Mouse (Mus musculus) ES-E14 (cell line): Measurements from ENCODE around the gene Krt80.

Source experiments
- CHD2 ChIP-seq: IDR thresholded peaks from 2 replicates; pipeline ENCODE4 v1.6.1; 2014; ENCODE audit warnings: mild to moderate bottlenecking, low read depth, low read length, inconsistent platforms
- HCFC1 ChIP-seq: IDR thresholded peaks from 2 replicates; pipeline ENCODE4 v1.6.1; 2012; ENCODE audit warnings: low read length, inconsistent platforms, borderline replicate concordance; ENCODE audit not compliant: insufficient read depth
- MAFK ChIP-seq: IDR thresholded peaks from 2 replicates; pipeline ENCODE4 v1.6.1; 2014; ENCODE audit warnings: mild to moderate bottlenecking, low read depth, low read length, inconsistent platforms; ENCODE audit not compliant: insufficient read depth
- ZC3H11A ChIP-seq: IDR thresholded peaks from 2 replicates; pipeline ENCODE4 v1.6.1; 2012; ENCODE audit warnings: low read depth, mild to moderate bottlenecking, inconsistent platforms, low read length, borderline replicate concordance
- ZNF384 ChIP-seq: IDR thresholded peaks from 2 replicates; pipeline ENCODE4 v1.6.1; 2012; ENCODE audit warnings: low read depth, low read length, inconsistent platforms

DNA sequence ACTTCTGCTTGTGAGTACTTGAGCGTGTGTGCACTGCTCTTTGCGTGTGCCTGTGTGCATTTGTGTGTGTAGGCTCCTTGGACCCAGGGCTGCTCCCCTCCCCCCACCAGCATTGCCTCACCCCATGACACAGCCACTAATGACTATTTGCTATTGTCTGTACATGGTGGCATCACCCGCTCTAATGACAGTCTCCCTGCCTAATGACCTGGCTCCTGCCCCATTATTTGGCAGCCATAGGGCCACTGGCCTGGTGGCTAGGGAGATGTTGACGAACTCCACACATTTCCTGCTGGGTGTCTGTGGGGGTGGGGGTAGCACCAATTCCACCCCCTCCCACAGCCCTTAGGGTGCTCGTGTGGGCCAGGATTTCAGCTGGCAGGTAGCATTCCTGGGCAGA, 8.7 kb upstream of the Krt80 start:
- TF ChIP-seq ZC3H11A (no peak), HCFC1 (no peak), MAFK (no peak), CHD2 (no peak), ZNF384 (no peak)
